Mouse (Mus musculus) liver, embryonic 15.5 days (tissue): ENCODE results near the gene Utrn. TPM values are rescaled to one million over a fixed set of nuclear protein-coding genes. Genes with fewer than 3 reads are reported as not detected.
"Not testable (repeated sequence)": the region's sequence is repeated elsewhere in the genome, so short reads cannot be mapped to it uniquely, and the experiment has no call there.

Source experiments
- ATAC-seq: fragments of 200-750 bp; cut with Nextera tagmentation; 2 replicates; pipeline ENCODE4 v1.8.0; 2017; ENCODE audit warnings: moderate number of reproducible peaks, mild to moderate bottlenecking, moderate library complexity; ENCODE audit not compliant: insufficient read depth
- H3K27ac ChIP-seq: fragments of 300-500 bp; sonication (generic); replicated peaks from 2 replicates; pipeline ENCODE4 v1.5.1; 2015; ENCODE audit warnings: mild to moderate bottlenecking, inconsistent platforms
- H3K27me3 ChIP-seq: fragments of 300-500 bp; sonication (generic); 2 replicates; pipeline ENCODE4 v1.6.1; 2015; ENCODE audit warnings: mild to moderate bottlenecking, inconsistent platforms
- H3K36me3 ChIP-seq: fragments of 300-500 bp; sonication (generic); replicated peaks from 2 replicates; pipeline ENCODE4 v1.6.1; 2015; ENCODE audit warnings: moderate library complexity, mild to moderate bottlenecking, inconsistent platforms
- H3K4me1 ChIP-seq: fragments of 300-500 bp; sonication (generic); replicated peaks from 2 replicates; pipeline ENCODE4 v1.6.1; 2015; ENCODE audit warnings: inconsistent platforms
- H3K4me2 ChIP-seq: fragments of 300-500 bp; sonication (generic); 2 replicates; pipeline ENCODE4 v1.6.1; 2015; ENCODE audit warnings: moderate library complexity, mild to moderate bottlenecking, inconsistent platforms
- H3K4me3 ChIP-seq: fragments of 300-500 bp; sonication (generic); replicated peaks from 2 replicates; pipeline ENCODE4 v1.5.1; 2015; ENCODE audit warnings: mild to moderate bottlenecking, inconsistent platforms
- H3K9ac ChIP-seq: fragments of 300-500 bp; sonication (generic); 2 replicates; pipeline ENCODE4 v1.6.1; 2015; ENCODE audit warnings: moderate library complexity, mild to moderate bottlenecking, inconsistent platforms
- H3K9me3 ChIP-seq: fragments of 300-500 bp; sonication (generic); replicated peaks from 2 replicates; pipeline ENCODE4 v1.6.1; 2016; ENCODE audit warnings: inconsistent platforms
- WGBS: fragments of 180-500 bp; shearing (Covaris S2); methylation state at CpG from one replicate; pipeline ENCODE4 v1.1.7; 2015; ENCODE audit warnings: mixed read lengths; ENCODE audit not compliant: insufficient replicate concordance; 5-methylcytosine and 5-hydroxymethylcytosine counted together
- polyA plus RNA-seq: library from polyadenylated mRNA; unstranded; fragments of >200 nt; fragmentation: Nextera tagmentation; extraction: Ambion mirVana; gene quantifications from 2 replicates; pipeline ENCODE4 v1.2.1, GENCODE M21; 2015

Utrn gene
- polyA plus RNA-seq, 1 experiment from 2014 or later = 8.2 TPM

GRCm38 (mm10) chr10:12630933-12631332 lies 238.2 kb downstream of the Utrn start:
- H3K27me3 ChIP-seq = no peaks in the 10 kb centered on the region
- no peak overlapping the region for H3K9ac ChIP-seq
- ATAC-seq = no peak
- 60% methylated on average over 5 of the region's 5 CpGs for WGBS
- H3K27ac ChIP-seq = no peak overlapping the region
- H3K4me3 ChIP-seq = no peak overlapping the region
- H3K4me2 ChIP-seq = no peak overlapping the region
- no peaks in the 10 kb centered on the region for H3K4me1 ChIP-seq
- 0 out of 2 replicates have a peak, but pooled peaks cover 3% of the 10 kb centered on the region for H3K36me3 ChIP-seq
- H3K9me3 ChIP-seq = no peaks in the 10 kb centered on the region

- H3K9me3 ChIP-seq = no peaks in the 10 kb centered on the region
- H3K27ac ChIP-seq = no peak overlapping the region
- no peak for ATAC-seq
- H3K4me1 ChIP-seq = no peaks in the 10 kb centered on the region
- no peaks in the 10 kb centered on the region for H3K36me3 ChIP-seq
- H3K9ac ChIP-seq = no peak overlapping the region
- no peak overlapping the region for H3K4me3 ChIP-seq
- H3K4me2 ChIP-seq = no peak overlapping the region
- H3K27me3 ChIP-seq = no peaks in the 10 kb centered on the region
- WGBS = 32% methylated on average over 3 of the region's 3 CpGs
Observed at GRCm38 (mm10) chr10:12618397-12618796, 250.8 kb downstream of the Utrn start.

GRCm38 (mm10) chr10:12615723-12616122 lies 253.4 kb downstream of the Utrn start:
- 47% methylated on average over 3 of the region's 3 CpGs for WGBS
- Histone ChIP-seq H3K36me3 (no peaks in the 10 kb centered on the region), H3K9ac (no peak overlapping the region), H3K4me2 (no peak overlapping the region), H3K4me3 (no peak overlapping the region), H3K27ac (no peak overlapping the region), H3K27me3 (no peaks in the 10 kb centered on the region), H3K4me1 (no peaks in the 10 kb centered on the region), H3K9me3 (no peaks in the 10 kb centered on the region)
- no peak for ATAC-seq

- Histone ChIP-seq H3K27me3 (no peaks in the 10 kb centered on the region), H3K36me3 (no peaks in the 10 kb centered on the region), H3K4me1 (no peaks in the 10 kb centered on the region), H3K9me3 (no peaks in the 10 kb centered on the region), H3K4me3 (no peak overlapping the region), H3K9ac (no peak overlapping the region), H3K27ac (no peak overlapping the region), H3K4me2 (no peak overlapping the region)
- 20% methylated on average over 22 of the region's 22 CpGs for WGBS
- ATAC-seq = no peak
Observed at GRCm38 (mm10) chr10:12614465-12615199, 254.5 kb downstream of the Utrn start.

DNA sequence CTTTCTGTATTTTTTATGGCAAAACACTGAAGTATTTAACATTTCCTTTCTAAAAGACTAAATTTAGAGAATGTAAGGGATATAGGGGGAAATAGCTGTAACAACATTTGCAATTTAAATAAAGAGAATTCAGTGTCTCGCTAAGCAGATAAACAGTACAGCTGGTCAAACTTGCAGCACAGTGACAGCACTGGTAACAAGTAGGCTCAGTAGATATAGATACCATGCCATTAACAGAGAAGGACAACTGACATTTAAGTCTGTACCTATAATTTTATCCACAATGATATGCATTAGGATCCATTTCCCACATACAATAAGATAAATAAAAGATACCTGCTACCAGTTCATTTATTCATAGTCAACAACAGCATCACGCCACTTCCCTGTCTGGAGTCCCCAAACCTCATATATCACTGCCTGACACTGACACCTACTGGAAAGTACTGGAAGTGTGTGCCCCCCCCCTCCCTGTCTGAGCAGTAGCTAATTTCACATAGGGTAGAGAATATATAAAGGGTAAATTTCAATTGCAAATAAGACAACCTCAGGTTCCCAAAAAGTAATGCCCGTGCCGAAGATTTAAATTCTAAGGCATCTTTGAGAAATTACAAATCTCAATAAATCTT lies 256.8 kb downstream of the Utrn start:
- no peaks in the 10 kb centered on the region for H3K36me3 ChIP-seq
- WGBS = 39% methylated on average over 4 of the region's 4 CpGs
- H3K9me3 ChIP-seq = no peaks in the 10 kb centered on the region
- H3K9ac ChIP-seq = no peak overlapping the region
- no peak overlapping the region for H3K27ac ChIP-seq
- ATAC-seq = no peak
- H3K4me1 ChIP-seq = no peaks in the 10 kb centered on the region
- H3K4me2 ChIP-seq = no peak overlapping the region
- no peak overlapping the region for H3K4me3 ChIP-seq
- H3K27me3 ChIP-seq = no peaks in the 10 kb centered on the region

DNA sequence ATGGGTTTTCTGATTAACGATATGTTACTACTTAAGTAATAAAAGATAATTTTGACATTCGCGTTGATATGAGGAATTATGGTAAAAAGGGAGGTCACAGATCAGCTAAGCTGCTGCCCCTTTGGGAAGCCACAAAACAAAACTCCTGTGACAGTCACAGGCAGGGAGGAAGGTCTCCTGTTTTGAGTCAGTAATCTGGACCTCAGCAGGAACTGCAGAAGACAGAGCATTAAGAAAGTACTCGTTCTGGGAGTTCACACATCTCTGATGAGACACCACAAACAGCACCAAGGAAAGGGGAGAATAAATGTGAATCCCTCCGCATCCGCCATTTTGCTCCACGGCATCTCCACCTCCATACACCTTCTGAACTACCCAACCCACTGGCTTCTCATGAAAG lies 259.3 kb downstream of the Utrn start:
- no peak overlapping the region for H3K9ac ChIP-seq
- 63% methylated on average over 7 of the region's 7 CpGs for WGBS

DNA sequence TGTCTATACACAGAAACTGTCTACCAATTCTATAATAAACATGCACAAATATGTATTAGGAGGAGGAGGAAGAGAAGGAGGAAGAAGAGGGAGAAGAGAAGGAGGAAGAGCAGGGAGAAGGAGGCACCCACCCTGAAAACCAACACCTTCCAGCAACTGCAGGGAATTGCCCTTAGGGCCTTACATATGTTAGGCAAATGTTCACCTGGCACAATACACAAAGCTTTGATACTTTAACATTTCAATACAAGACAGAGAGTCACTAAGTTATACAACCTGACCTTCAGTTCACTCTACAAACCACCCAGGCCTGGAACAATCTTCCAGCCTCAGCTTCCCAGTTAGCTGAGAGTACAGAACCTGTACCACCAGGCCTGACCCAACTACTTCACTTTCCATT lies 260.5 kb downstream of the Utrn start:
- Histone ChIP-seq H3K4me3 (no peak overlapping the region), H3K9me3 (no peaks in the 10 kb centered on the region), H3K27ac (no peak overlapping the region), H3K9ac (no peak overlapping the region), H3K4me1 (no peaks in the 10 kb centered on the region), H3K36me3 (no peaks in the 10 kb centered on the region), H3K4me2 (no peak overlapping the region), H3K27me3 (no peaks in the 10 kb centered on the region)
- ATAC-seq = no peak

More for the DNA sequence above, 259.3 kb downstream of the Utrn start:
- H3K9me3 ChIP-seq = no peaks in the 10 kb centered on the region
- H3K27ac ChIP-seq = no peak overlapping the region
- no peaks in the 10 kb centered on the region for H3K4me1 ChIP-seq
- no peaks in the 10 kb centered on the region for H3K27me3 ChIP-seq
- no peaks in the 10 kb centered on the region for H3K36me3 ChIP-seq
- H3K4me2 ChIP-seq = no peak overlapping the region
- H3K4me3 ChIP-seq = no peak overlapping the region
- ATAC-seq = no peak

- H3K4me2 ChIP-seq, H3K27ac ChIP-seq, H3K4me3 ChIP-seq, H3K36me3 ChIP-seq, H3K4me1 ChIP-seq, H3K27me3 ChIP-seq, H3K9ac ChIP-seq, H3K9me3 ChIP-seq, ATAC-seq: not testable (repeated sequence)
- WGBS = 69% methylated on average over 6 of the region's 6 CpGs
Observed at GRCm38 (mm10) chr10:12607180-12607579, 262.0 kb downstream of the Utrn start.

GRCm38 (mm10) chr10:12595379-12595778 lies 273.8 kb downstream of the Utrn start:
- no peaks in the 10 kb centered on the region for H3K36me3 ChIP-seq
- H3K4me3 ChIP-seq = no peak overlapping the region
- H3K4me1 ChIP-seq = no peaks in the 10 kb centered on the region
- H3K27me3 ChIP-seq = no peaks in the 10 kb centered on the region
- 63% methylated on average over 2 of the region's 2 CpGs for WGBS
- H3K27ac ChIP-seq = no peak overlapping the region
- ATAC-seq = no peak
- H3K4me2 ChIP-seq = no peak overlapping the region
- H3K9me3 ChIP-seq = no peaks in the 10 kb centered on the region
- H3K9ac ChIP-seq = no peak overlapping the region

DNA sequence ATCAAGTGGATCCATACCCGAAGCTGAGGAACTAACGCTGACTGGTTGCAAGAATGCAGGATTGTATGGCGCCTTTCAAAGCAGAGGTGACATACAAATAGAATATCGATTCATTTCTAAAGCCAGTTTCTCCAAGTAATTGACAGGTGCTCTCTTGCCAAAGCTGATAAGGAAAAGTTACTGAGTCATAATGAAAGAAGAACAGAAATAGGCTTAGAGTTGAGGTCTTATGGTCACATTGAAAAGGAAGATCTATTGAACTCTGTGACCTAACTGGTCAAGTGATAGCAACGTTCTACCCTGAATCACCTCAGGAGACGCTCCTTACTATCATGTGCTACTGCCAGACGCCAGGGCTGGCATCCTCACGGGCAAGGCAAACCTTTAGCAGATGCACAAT lies 274.2 kb downstream of the Utrn start:
- H3K4me3 ChIP-seq = no peak overlapping the region
- no peak overlapping the region for H3K4me2 ChIP-seq
- no peaks in the 10 kb centered on the region for H3K9me3 ChIP-seq
- no peaks in the 10 kb centered on the region for H3K36me3 ChIP-seq
- no peaks in the 10 kb centered on the region for H3K27me3 ChIP-seq
- ATAC-seq = no peak
- H3K9ac ChIP-seq = no peak overlapping the region
- H3K4me1 ChIP-seq = no peaks in the 10 kb centered on the region
- WGBS = 58% methylated on average over 8 of the region's 8 CpGs
- H3K27ac ChIP-seq = no peak overlapping the region

- Histone ChIP-seq H3K4me2 (no peak overlapping the region), H3K36me3 (no peaks in the 10 kb centered on the region), H3K4me3 (no peak overlapping the region), H3K4me1 (no peaks in the 10 kb centered on the region), H3K27me3 (no peaks in the 10 kb centered on the region), H3K27ac (no peak overlapping the region), H3K9me3 (no peaks in the 10 kb centered on the region), H3K9ac (no peak overlapping the region)
- ATAC-seq = no peak
Observed at GRCm38 (mm10) chr10:12593071-12593470, 276.1 kb downstream of the Utrn start.

- whole genome bisulfite sequencing = 65% methylated on average over 5 of the region's 5 CpGs
- Histone ChIP-seq H3K9ac (no peak overlapping the region), H3K9me3 (no peaks in the 10 kb centered on the region), H3K4me1 (no peaks in the 10 kb centered on the region), H3K27ac (no peak overlapping the region), H3K4me3 (no peak overlapping the region), H3K36me3 (no peaks in the 10 kb centered on the region), H3K27me3 (no peaks in the 10 kb centered on the region), H3K4me2 (no peak overlapping the region)
- no peak for ATAC-seq
Observed at GRCm38 (mm10) chr10:12591946-12592345, 277.2 kb downstream of the Utrn start.
